Mouse (Mus musculus) megakaryocyte, adult 5-6 weeks (primary cell): ENCODE measurements around the gene Alox12b. TPM values are rescaled to one million over a fixed set of nuclear protein-coding genes. Genes with fewer than 3 reads are reported as not detected.

Source experiments
- ATAC-seq: 2 replicates; pipeline ENCODE4 v1.8.0; 2016; ENCODE audit warnings: mild to moderate bottlenecking, inconsistent platforms; ENCODE audit not compliant: poor library complexity, severe bottlenecking
- total RNA-seq, 2 experiments: library from RNA; stranded (forward) in 1 of 2; stranded (reverse) in 1 of 2; fragments of 153-499, 151-499 nt in 1 of 2; fragments of 221-1000, 200-1000 nt in 1 of 2; gene quantifications; 2 replicates each; pipeline versions ENCODE4 v1.2.3 to v1.2.4; 2015 to 2017

Gene Alox12b
- total RNA-seq (2015) (not detected in 2 replicates), total RNA-seq (2017) (not detected in 2 replicates)

DNA sequence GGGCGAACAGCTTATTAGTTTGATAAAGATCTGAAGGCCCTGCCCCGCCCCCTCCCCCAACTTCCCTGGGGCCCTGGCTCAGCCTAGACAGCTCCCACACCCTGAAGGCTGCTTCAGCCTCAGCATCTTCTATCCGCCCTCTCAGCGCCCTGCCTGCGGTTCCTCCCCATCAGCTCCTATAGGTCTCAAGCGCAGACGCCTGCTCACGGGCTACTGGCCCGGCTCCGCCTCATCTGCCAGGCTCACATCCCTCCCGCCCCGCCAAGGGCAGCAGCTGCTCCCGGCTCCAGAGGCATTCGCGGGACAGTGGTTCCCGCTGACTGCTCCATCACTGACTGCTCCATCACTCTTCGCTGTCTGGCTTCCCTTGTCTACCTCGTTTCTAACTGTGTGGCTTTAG, at the start of gene Alox12b:
Gene Alox12b (plus strand): TSS at position 190 of the 400 bp plus-strand sequence.
- no peak for ATAC-seq

DNA sequence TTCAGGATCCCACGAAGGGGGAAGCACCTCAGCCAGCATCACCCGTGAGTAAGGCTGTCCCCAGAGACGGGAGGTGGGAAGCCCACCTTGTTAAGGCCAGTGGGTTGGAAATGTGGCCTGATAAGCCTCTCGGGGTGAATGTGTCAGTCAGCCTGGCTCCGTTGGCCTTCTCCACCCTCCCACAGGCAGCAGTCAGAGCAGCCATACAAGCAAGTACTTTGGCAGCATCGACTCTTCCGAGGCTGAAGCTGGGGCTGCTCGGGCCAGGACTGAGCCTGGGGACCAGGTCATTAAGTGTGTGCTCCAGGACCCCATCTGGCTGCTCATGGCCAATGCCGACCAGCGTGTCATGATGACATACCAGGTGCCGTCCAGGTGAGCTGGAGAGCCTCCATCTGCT, 49.1 kb upstream of the Alox12b start:
- no peak for ATAC-seq

DNA sequence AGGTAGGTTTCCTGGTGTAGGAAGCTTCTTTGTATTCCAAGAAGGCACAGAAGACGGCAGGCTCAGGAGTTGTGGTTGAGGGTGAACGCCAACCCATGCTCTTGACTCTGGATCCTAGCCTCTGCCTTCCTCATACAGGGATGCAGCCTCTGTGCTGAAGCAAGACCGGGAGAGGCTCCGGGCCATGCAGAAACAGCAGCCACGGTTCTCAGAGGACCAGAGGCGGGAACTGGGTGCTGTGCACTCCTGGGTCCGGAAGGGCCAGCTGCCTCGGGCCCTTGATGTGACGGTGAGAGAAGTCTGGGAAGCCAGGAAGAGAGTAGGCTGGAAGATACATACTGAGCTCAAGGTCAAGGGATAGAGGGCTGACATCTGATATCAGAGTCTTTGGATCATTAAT, 48.6 kb upstream of the Alox12b start:
- no peak for ATAC-seq

DNA sequence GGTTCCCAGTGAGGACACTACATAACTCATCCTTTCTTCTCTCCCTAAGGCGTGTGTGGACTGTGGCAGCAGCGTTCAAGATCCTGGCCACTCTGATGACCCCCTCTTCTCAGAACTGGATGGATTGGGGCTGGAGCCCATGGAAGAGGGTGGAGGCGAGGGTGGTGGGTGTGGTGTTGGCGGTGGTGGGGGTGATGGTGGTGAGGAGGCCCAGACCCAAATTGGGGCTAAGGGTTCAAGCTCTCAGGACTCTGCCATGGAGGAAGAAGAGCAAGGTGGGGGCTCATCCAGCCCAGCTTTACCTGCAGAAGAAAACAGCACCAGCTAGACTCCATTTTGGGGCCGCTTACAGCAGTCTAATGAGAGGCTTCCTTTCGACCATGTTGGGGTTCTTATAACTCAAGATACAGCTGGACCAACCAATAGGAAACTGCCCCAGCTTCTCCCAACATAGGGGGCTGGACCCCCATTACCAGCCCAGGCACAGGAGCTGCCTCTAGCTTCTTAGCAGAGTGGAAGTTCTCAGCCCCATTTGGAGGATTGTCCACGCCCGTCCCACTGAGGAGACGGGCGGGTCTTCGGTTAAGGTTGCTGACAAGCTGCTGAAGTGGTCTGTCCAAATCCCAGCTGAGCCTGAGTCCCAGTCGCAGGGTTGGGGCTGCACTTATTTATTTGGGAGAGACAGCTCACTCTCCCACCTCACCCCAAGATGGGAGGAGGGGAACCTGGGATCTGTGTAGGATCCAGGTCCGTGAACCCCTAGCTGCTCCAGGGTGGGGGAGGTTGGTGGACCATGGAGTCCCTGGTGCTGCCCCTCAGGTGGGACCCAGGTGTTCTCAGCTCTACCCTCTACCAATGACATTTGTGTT, 47.5 kb upstream of the Alox12b start:
- no peak for ATAC-seq

DNA sequence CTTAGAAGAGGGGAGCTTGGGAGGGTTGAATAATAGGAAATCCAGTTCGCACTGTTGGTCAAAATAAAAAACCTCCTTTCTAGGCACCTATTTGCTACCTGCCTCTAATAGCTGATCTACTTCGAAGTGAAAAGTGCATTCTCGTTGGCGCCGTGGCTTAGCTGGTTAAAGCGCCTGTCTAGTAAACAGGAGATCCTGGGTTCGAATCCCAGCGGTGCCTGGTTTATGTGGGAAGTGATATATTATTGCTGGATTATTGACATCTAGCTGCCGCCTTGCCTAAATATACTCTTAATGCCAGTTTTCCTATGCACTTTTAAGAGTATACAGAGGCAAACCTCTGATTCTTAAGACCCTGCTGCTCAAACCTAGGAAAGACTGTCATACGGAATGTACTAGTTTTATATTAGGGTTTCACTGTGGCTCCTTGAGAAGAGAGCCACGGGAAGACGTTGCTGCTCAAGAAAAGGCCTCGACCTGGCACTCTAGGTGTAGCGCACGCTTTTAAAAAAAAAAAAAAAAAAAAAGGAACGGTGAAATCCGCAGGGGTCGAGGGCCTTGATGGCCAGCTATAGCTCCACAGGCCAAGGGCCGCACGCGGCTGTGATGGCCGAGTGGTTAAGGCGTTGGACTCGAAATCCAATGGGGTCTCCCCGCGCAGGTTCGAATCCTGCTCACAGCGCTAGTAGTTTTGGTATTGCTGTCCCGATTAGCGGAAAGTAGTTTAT, 46.3 kb upstream of the Alox12b start:
- peak; percentile 82 for ATAC-seq

DNA sequence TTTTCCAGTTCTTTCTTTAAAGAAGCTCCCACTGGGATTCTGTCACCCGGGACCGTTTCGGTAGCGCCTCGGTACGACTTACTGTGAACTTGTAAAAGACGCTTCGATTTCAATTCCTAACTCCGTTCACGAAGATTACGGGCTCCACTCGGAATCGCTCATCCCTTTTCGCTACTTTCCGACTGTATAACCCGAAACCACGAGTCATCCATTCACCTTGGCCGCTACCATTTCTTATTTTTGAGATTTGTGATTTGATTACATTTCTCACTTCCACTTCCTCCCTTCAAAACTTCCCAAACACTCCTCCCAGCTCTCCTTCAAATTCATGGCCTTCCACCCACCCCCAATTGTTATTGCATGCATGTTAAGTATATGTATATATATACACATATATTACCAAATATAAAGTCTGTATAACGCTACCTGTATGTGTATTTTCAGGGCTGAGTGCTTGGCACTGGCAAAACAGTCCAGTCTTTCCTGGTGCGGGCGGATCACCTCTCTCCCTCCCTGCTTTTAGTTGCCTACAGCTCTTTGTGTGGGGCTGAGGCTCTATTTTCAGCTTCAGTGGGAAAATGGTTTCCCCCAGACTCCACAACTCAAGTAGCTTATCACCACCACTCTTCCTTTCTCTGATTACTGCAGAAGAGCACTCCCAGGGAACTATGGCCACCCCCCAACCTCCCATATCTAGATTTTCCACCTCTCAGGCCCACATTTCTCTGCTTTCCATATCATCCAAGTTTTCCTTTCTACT, 45.6 kb upstream of the Alox12b start:
- ATAC-seq, result no peak

DNA sequence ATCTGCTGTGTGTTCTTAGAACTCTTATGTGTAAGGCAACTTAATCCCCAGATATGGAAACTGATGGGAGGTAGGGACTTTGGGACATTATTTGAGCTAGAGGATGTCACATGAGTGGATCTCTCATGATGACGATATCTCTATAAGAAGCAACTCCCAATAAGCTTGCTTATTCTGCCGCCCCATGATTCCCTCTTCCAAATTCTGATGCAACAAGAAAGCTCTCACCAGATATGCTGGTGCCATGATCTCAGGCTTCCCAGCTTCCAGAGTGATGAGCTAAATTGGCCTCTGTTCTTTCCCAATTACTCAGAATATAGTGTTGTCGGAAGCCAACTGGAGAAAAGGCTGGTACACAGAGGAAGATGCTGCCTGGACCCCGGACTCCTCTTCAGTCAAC, 44.9 kb upstream of the Alox12b start:
- no peak for ATAC-seq

DNA sequence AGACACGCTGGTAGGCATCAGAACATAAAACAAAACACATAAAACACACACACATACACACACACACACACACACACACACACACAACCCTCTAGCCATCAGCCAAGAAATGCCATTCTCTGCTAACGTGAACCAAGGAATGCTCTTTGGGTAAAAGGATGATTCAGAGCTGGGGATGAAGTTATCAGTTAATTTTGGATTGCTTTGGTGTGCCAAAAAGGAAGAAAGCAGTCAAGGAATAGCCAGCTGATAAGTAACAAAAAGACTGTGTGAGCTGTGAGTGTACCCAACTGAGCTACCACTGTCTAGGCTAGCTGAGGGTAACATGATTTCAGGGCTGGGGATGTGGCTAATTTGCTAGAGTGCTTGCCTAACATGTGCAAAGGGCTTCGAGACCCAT, 42.8 kb upstream of the Alox12b start:
- ATAC-seq, result no peak

DNA sequence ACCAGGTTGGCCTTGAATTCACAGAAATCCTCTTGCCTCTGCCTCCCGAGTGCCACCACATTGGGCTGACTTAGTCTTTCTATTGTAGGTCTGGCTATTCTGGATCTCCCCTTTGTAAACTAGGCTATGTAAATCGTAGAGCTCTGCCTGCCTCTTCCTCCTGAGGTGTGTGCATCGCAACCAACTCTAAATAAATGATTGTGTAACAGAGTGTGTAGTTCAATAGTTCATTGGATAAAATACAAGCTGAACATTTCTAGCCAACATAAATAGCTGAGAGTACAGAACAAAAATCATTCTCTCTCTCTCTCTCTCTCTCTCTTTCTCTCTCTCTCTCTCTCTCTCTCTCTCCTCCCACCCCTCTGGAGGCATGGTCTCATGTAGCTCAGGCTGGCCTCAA, 42.2 kb upstream of the Alox12b start:
- no peak for ATAC-seq

DNA sequence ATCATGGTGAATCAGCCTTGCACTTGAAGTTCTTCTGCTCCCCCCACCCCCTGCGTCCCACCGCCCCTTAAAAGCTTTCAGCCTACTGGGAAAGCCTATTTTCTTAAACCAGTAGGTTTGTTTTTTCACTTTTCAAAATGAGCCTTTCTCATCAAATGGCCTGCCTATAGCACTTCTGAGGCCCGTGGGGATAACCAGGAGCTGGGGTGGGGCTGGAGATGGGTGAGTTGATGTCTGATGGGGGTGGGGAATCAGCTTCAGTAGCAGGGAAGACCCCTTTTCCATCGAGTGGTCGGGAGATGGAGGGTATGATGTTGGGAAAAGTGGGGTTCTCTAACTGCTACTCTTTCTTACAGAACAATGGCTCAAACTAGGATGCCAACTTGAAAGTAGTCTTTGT, 39.9 kb upstream of the Alox12b start:
- ATAC-seq, result no peak

DNA sequence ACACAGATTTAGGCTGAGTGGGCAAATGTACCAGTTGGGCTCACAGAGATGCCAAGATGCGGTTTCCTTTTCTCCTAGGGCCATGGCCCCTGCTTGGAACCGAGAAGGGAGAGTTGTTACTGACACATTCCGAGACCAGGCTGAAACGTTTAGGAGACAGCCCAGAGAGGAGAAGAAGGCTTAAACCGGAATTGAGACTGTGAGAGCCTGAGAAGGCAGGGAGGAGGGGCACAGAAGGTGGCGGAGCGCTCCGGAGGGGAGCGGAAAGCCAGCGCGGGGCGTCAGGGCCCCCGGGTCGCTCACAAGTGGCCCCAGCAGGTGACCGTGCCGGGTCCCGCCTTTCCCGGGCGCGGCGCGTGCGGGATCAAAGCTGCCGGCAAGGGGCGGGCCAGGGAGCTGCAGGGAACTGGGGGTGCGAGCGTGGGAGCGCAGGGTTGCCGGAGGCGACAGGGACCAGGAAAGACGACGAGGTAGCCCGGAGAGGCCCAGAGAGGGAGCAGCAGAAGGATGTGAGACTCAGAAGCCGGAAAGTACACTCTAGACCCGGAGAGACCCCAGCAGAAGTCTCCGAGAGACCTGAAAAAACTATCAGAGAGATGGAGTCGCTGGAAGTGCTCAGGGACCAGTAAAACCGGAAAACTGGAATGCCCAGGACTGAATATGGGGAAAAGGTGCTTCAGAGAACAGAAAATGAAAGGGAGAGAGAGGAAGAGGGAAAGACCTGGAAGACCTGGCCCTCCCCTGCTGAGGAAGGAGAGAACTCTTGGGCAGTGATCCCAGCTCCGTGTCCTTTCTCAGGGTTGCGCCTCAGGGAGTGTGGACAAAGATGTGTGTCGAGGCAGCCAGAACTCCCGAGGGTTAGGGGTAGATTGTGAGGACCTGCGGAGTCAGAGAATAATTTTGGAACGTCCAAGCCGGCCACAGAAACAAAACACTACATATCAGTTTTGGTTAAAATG, 38.8 kb upstream of the Alox12b start:
- ATAC-seq, result peak; percentile 23

DNA sequence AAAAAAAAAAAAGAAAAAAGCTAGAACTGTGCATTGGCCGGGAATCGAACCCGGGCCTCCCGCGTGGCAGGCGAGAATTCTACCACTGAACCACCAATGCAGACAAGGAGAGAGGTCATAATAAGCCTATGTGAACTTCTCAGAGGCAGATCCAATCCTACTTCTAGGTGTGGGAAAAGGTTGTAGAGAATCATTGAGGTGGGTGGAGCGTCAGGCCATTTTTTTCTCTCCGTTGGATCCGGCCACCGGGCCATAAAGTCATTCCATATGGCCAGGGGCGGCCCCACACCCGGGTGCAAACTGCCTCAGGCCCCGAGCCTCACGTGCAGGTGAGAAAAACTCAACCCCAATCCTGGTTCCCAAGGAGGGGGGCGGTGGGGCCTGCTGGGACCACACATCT, 38.0 kb upstream of the Alox12b start:
- peak; percentile 13; the same call in 1 of the 2 replicates for ATAC-seq

DNA sequence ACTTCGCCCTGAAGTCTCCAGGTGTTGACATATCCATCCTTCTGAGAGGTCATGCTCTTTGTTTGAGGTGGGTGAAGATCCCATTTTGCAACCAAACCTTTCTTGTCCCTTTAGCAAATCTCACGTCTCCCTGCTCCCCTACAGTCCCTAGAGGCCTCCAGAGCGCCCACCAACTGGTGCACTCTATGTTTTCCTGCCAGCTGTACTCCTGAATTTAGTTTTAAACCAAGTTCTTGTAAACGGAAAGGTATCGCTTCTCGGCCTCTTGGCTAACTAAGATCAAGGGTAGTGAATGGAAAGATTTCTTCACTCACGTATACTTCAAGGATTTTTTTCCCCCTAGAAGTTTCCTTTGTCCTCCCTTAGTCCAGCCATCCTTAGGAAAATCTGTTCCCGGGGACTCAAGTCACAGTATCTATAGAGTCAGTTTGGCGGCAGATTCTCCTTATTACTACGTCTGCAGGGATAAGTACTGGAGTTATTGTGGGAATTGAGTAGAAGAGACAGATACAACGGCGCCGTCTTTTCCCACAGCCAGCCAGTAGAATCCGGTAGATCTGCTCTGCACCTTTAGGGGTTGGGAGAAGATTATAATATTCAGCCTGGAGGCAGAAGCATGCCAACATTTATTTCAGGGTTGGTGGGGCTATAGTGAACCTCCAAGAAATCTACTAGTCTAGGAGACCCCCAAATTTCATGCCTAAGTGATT, 37.2 kb upstream of the Alox12b start:
- no peak for ATAC-seq

DNA sequence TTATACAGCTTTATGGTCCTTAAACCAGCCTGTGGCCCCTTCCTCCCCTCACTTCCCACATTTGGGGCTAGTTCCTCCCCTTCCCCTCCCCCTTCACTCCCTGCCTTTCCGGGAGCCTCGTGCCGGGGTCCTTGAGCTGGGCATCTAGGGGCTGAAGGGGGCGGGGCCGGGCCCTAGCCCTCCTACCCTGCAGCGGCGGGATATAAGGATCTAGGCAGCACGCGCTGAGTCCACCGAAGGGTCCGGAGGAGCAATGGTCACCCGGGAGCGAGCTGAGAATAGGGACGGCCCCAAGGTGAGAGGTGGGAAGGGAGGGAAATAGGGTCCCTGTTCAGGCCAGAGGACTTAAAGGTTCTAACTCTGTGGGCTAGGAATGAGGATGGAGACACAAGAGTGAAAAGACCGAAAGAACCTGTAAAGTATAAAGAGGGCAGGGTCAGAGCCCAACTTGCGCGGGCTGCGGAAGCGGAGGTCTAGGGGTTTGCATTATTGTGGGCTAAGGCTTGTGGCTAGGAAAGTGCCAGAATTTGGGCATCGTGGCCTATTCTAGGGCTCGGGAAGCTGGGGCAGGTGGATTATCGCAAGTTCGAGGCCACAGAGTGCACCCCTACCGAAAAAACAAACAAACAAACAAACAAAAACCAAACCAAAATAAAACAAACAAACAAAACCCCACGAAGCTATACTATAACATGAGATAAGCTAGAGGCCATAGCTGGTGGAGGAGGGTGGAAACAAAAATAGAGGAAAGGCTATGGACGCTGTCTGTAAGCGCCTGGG, 36.4 kb upstream of the Alox12b start, which contains the start of gene Hes7:
Gene Hes7 (plus strand): TSS at position 184 of the 780 bp plus-strand sequence.
- no peak for ATAC-seq

DNA sequence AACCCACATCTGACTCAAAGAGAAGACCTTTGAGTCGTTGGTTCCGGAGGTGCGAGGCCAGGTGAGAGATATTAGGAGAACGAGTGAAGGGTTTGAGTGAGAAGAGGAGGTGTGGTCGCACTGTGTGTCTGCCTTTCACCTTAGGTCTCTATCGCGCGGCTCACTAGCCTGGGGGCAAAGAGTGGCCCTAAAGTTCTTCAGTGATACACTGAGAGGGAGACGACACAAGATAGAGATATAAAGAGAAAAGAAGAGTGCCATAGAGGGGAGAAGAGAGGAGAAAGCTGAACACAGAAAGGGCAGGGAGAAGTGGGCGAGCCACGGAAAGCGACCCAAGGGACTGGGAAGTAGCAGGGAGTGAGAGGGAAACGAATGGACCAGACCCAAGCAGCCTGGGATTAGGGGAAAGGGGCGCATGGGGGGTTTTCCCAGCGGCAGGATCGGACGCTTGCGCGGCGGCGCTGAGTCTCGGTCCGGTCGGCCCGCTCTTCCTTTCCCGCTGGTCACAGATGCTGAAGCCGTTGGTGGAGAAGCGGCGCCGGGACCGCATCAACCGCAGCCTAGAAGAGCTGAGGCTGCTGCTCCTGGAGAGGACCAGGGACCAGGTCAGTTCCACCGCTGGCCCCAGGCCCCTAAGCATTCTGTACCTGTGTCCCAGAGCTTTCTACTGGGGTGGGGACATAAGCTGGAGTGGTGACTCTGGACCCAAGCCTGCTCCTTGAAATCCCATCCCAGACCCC, 35.6 kb upstream of the Alox12b start:
- ATAC-seq, result no peak

DNA sequence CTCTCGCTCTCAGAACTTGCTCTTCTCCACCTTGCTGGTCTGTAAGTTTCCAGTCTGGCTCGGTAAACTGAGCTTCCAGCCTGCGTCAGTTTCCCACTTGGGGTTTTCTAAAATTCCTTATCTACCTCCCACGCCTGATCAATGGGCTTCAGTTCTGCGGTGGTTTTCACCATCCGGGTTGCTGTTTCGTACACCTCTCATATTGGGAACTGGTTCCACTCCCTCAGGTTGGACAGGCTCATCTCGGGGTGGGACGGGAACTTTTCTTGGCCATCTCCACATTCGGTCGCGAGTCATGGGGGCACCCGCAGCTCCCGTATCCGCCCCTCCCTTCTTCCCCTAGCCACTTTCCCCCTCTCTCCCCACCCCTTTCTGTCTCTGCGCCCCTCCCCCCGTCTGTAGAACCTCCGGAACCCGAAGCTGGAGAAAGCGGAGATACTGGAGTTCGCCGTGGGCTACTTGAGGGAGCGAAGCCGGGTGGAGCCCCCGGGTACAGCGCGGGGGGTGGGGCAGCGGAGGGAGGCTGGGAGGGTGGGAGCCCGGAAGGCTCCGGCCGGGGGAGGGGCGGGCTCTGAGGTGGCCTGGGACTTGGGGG, 35.0 kb upstream of the Alox12b start:
- ATAC-seq, result no peak

DNA sequence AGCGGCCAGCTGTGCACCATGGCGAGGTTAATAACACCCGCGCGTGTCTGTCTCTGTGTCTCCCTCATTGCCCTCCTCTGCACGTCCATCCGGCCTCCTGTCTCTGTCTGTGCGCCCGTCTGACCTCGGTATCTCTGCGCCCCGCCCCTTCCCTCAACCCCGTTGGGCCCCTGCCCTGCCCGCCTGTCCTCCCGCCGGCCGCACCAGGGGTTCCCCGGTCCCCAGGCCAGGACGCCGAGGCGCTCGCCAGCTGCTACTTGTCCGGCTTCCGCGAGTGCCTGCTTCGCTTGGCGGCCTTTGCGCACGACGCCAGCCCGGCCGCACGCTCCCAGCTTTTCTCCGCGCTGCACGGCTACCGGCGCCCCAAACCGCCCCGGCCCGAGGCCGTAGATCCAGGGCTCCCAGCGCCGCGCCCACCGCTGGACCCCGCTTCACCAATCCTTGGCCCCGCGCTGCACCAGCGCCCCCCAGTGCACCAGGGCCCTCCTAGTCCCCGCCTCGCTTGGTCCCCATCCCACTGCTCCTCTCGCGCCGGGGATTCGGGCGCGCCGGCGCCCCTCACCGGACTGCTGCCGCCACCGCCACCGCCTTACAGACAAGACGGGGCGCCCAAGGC, 34.3 kb upstream of the Alox12b start, which contains the start of gene 9130213A22Rik:
Gene 9130213A22Rik (minus strand): TSS at position 254 of the 616 bp plus-strand sequence.
- peak; percentile 28 for ATAC-seq
